Comparison of ENCODE assay signal across 7 mouse cellular contexts in the genomic region with DNA sequence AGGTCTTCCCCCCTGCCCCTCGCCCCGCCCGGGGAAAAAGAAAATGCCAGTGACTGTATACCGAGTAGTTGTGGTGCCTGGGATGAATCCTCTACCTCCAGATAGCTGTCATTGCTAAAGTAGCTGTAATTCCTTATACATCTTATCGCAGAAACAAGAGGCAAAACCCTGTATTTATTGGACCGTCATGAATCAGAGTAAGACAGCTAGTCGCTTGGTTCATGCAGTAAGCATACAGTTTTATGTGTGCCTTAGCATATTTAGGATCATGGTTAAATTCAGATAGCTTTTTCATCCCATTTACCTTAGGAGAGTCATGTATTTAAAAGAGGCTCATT. TPM values are rescaled to one million over a fixed set of nuclear protein-coding genes. Genes with fewer than 3 reads are reported as not detected.
DNase-seq lines count a peak whose midpoint lies in the region; ATAC-seq and TF ChIP-seq lines count a peak whose summit lies in the region.

No protein-coding gene starts in this region.

- 4% methylated on average over 7 of the region's 7 CpGs for WGBS in limb, embryonic 14.5 days
- WGBS in stomach, embryonic 16.5 days, result 5% methylated on average over 7 of the region's 7 CpGs

- peaks cover 53% of the 10 kb centered on the region for H3K4me1 ChIP-seq in megakaryocyte, embryonic 14.5 days
- H3K4me1 ChIP-seq in erythroblast, embryonic 14.5 days (ENCODE audit: control insufficient read depth), result peaks cover 28% of the 10 kb centered on the region
- H3K4me1 ChIP-seq in limb, embryonic 14.5 days (ENCODE audit: control insufficient read depth, insufficient read depth, low read length), result peaks cover 9% of the 10 kb centered on the region; the same call in 1 of the 2 replicates
- H3K4me1 ChIP-seq in stomach, embryonic 16.5 days (ENCODE audit: control insufficient read depth, insufficient read depth, low read length), result peaks cover 10% of the 10 kb centered on the region

- no peak for DNase-seq in limb, embryonic 14.5 days (ENCODE audit: low spot score)
- no peak for DNase-seq in thymus, postnatal 4 days
- DNase-seq in ovary, postnatal 36 days (ENCODE audit: low spot score), result no peak

- peak overlapping the region; percentile 99 for H3K9ac ChIP-seq in limb, embryonic 14.5 days (ENCODE audit: low read depth, low read length, severe bottlenecking)
- peak overlapping the region; percentile 100 for H3K9ac ChIP-seq in stomach, embryonic 16.5 days (ENCODE audit: low read length)

- TF ChIP-seq POLR2A in limb, embryonic 14.5 days (IDR thresholded peaks at IDR 0.05; ENCODE audit: borderline replicate concordance, extremely low read depth, insufficient read depth, insufficient read length), result no peak

- H3K9me3 ChIP-seq in megakaryocyte, embryonic 14.5 days, result no peaks in the 10 kb centered on the region
- no peaks in the 10 kb centered on the region for H3K9me3 ChIP-seq in erythroblast, embryonic 14.5 days (ENCODE audit: control insufficient read depth, low read length)
- no peaks in the 10 kb centered on the region for H3K9me3 ChIP-seq in limb, embryonic 14.5 days (ENCODE audit: control insufficient read depth, low read length)
- no peaks in the 10 kb centered on the region for H3K9me3 ChIP-seq in stomach, embryonic 16.5 days (replicated peaks; ENCODE audit: control insufficient read depth, low read length)

- peak overlapping the region; percentile 92; the same call in 1 of the 2 replicates for H3K27ac ChIP-seq in limb, embryonic 14.5 days (replicated peaks; ENCODE audit: low read depth, low read length)
- peak overlapping the region; percentile 94 for H3K27ac ChIP-seq in stomach, embryonic 16.5 days (ENCODE audit: low read length)

- no peaks in the 10 kb centered on the region for H3K27me3 ChIP-seq in megakaryocyte, embryonic 14.5 days (replicated peaks)
- no peaks in the 10 kb centered on the region for H3K27me3 ChIP-seq in erythroblast, embryonic 14.5 days (ENCODE audit: control insufficient read depth)
- no peaks in the 10 kb centered on the region for H3K27me3 ChIP-seq in limb, embryonic 14.5 days (ENCODE audit: control insufficient read depth, insufficient read depth, low read length)
- no peaks in the 10 kb centered on the region for H3K27me3 ChIP-seq in stomach, embryonic 16.5 days (ENCODE audit: control insufficient read depth, insufficient read depth, low read length)

- peak overlapping the region; percentile 64 for H3K4me2 ChIP-seq in limb, embryonic 14.5 days (replicated peaks; ENCODE audit: low read depth, low read length, severe bottlenecking)
- peak overlapping the region; percentile 87 for H3K4me2 ChIP-seq in stomach, embryonic 16.5 days (ENCODE audit: low read depth, low read length)

- ATAC-seq in megakaryocyte, adult 5-6 weeks (ENCODE audit: poor library complexity, severe bottlenecking), result no peak
- no peak for ATAC-seq in limb, embryonic 14.5 days (ENCODE audit: low FRiP score, low read depth)
- ATAC-seq in stomach, embryonic 16.5 days (ENCODE audit: insufficient read depth, low FRiP score), result no peak

- H3K4me3 ChIP-seq in megakaryocyte, embryonic 14.5 days (replicated peaks), result peak overlapping the region; percentile 97
- peak overlapping the region; percentile 97 for H3K4me3 ChIP-seq in erythroblast, embryonic 14.5 days (replicated peaks)
- peak overlapping the region; percentile 99 for H3K4me3 ChIP-seq in limb, embryonic 14.5 days (replicated peaks; ENCODE audit: low read length)
- H3K4me3 ChIP-seq in stomach, embryonic 16.5 days (replicated peaks; ENCODE audit: low read length), result peak overlapping the region; percentile 87

- H3K36me3 ChIP-seq in megakaryocyte, embryonic 14.5 days (replicated peaks; ENCODE audit: low read length), result peaks cover 24% of the 10 kb centered on the region
- peaks cover 24% of the 10 kb centered on the region for H3K36me3 ChIP-seq in erythroblast, embryonic 14.5 days (ENCODE audit: control insufficient read depth)
- H3K36me3 ChIP-seq in limb, embryonic 14.5 days (ENCODE audit: control insufficient read depth, insufficient read depth, low read length), result peaks cover 5% of the 10 kb centered on the region; the same call in 1 of the 2 replicates
- 0 out of 2 replicates have a peak, but pooled peaks cover 2% of the 10 kb centered on the region for H3K36me3 ChIP-seq in stomach, embryonic 16.5 days (ENCODE audit: control insufficient read depth, insufficient read depth, low read length)

RNA-seq across cellular contexts. Expression of a gene that starts 1.5 kb away (rescaled TPM):
- polyA plus RNA-seq in megakaryocyte, embryonic 14.5 days (2012; ENCODE audit: insufficient read depth, low replicate concordance), result 17.6 and 30.5 TPM in 2 replicates
- 111 and 115 TPM in 2 replicates for total RNA-seq in megakaryocyte, adult 5-6 weeks (2015)
- 47.1 and 49.6 TPM in 2 replicates for total RNA-seq in megakaryocyte, adult 5-6 weeks (2017)
- polyA plus RNA-seq in erythroblast, embryonic 14.5 days (2012), result 1.5 and 2.1 TPM in 2 replicates
- polyA plus RNA-seq in limb, embryonic 14.5 days (2012; rRNA removed), result 91.6 and 142 TPM in 2 replicates
- polyA plus RNA-seq in limb, embryonic 14.5 days (2014; fragmentation: Nextera tagmentation; extraction: Ambion mirVana), result 160 and 166 TPM in 2 replicates
- polyA plus RNA-seq in stomach, embryonic 16.5 days (2015; fragmentation: Nextera tagmentation; extraction: Ambion mirVana), result 85.9 and 90.7 TPM in 2 replicates
